Mouse (Mus musculus) lung, adult 2 months (tissue): ENCODE data around the gene Ccnq.

ENCODE experiments used
- CTCF ChIP-seq: fragments of 200-500 bp; IDR thresholded peaks from 2 replicates; pipeline ENCODE4 v1.5.1; 2011; ENCODE audit warnings: mild to moderate bottlenecking, low read length, control low read depth; ENCODE audit not compliant: insufficient read depth
- POLR2A ChIP-seq: fragments of 200-500 bp; IDR thresholded peaks from 2 replicates; pipeline ENCODE4 v1.6.1; 2011; ENCODE audit warnings: low read depth, mild to moderate bottlenecking, control low read depth, low read length, borderline replicate concordance; ENCODE audit errors: extremely low read depth

DNA sequence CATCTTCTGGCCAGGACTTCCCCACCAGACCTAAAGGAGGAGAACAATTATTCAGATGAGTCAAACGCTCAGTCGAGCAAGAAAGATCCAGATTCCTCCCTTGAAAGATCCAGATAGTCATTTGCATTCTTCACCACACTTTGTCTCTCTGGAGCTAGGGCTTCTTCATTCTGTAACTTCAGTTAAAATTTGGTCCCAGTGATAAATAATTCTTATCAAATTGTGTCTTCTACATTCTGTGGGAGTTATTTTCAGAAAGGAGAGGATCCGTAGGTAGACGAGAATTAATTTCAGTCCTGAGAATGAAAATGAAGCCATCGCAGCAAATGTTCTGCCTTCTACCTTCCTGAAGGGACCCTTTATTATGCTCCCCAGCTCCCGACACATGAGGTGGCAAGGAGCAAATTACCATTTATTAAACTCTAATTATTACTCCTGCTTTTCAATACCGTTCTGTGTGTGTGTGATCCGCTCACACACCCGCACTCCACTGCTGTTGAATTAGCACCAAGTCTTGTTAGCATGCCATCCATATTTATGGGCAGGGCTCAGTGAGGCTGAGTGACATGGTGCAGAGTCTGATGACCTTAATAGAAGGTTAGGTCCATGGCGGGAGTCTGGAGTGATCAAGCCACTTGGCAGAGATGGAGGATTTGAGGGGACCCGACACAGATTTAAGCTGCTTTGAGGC, 38.0 kb upstream of the Ccnq start:
- TF ChIP-seq CTCF (no peak), POLR2A (no peak)
